Mouse (Mus musculus) left cerebral cortex, adult 9 months (tissue): ENCODE measurements around the gene Hdac9.

ENCODE experiments used
- DNase-seq, 2 experiments: peaks; one replicate each; pipeline ENCODE4 v3.0.0; 2022; ENCODE audit warnings: low spot score in 2 of 2

The Hdac9 gene

GRCm38 (mm10) chr12:34697981-34698380, 218.9 kb downstream of the Hdac9 start:
- DNase-seq: no peak

GRCm38 (mm10) chr12:34696736-34697135, 220.2 kb downstream of the Hdac9 start:
- DNase-seq: no peak

GRCm38 (mm10) chr12:34688941-34689340, 228.0 kb downstream of the Hdac9 start:
- no peak for DNase-seq

GRCm38 (mm10) chr12:34683375-34683774, 233.5 kb downstream of the Hdac9 start:
- no peak for DNase-seq

- DNase-seq: no peak
These were observed 234.2 kb downstream of the Hdac9 start for GRCm38 (mm10) chr12:34682657-34683056.

- DNase-seq: no peak
These were observed 236.3 kb downstream of the Hdac9 start for GRCm38 (mm10) chr12:34680576-34680975.

- DNase-seq: no peak
These were observed 239.8 kb downstream of the Hdac9 start for GRCm38 (mm10) chr12:34677110-34677509.

GRCm38 (mm10) chr12:34674235-34674634, 242.7 kb downstream of the Hdac9 start:
- DNase-seq: no peak

- DNase-seq: no peak
These were observed 243.4 kb downstream of the Hdac9 start for GRCm38 (mm10) chr12:34673539-34673938.

- peak; percentile 31 to 92 for DNase-seq
These were observed 252.1 kb downstream of the Hdac9 start for GRCm38 (mm10) chr12:34664758-34665157.

GRCm38 (mm10) chr12:34661378-34661777, 255.5 kb downstream of the Hdac9 start:
- DNase-seq: no peak

GRCm38 (mm10) chr12:34660027-34660426, 256.9 kb downstream of the Hdac9 start:
- DNase-seq: no peak

- DNase-seq: no peak
These were observed 258.3 kb downstream of the Hdac9 start for GRCm38 (mm10) chr12:34658568-34658967.

- DNase-seq: peak in 1 of 2 experiments; percentile 65
These were observed 258.8 kb downstream of the Hdac9 start for GRCm38 (mm10) chr12:34658119-34658518.

- no peak for DNase-seq
These were observed 263.3 kb downstream of the Hdac9 start for GRCm38 (mm10) chr12:34653615-34654014.

- no peak for DNase-seq
These were observed 268.1 kb downstream of the Hdac9 start for GRCm38 (mm10) chr12:34648753-34649152.

- no peak for DNase-seq
These were observed 275.1 kb downstream of the Hdac9 start for GRCm38 (mm10) chr12:34641705-34642259.

GRCm38 (mm10) chr12:34637238-34638124, 279.4 kb downstream of the Hdac9 start:
- DNase-seq: no peak

GRCm38 (mm10) chr12:34619101-34619500, 297.8 kb downstream of the Hdac9 start:
- no peak for DNase-seq

GRCm38 (mm10) chr12:34618321-34618720, 298.6 kb downstream of the Hdac9 start:
- DNase-seq: no peak

- DNase-seq: no peak
These were observed 299.1 kb downstream of the Hdac9 start for GRCm38 (mm10) chr12:34617836-34618235.

GRCm38 (mm10) chr12:34614796-34615195, 302.1 kb downstream of the Hdac9 start:
- DNase-seq: no peak

- no peak for DNase-seq
These were observed 304.4 kb downstream of the Hdac9 start for GRCm38 (mm10) chr12:34612511-34612910.
